Mouse (Mus musculus) skeletal muscle tissue, adult 2 months (tissue): ENCODE results near the gene Tbc1d21.

Experiments used
- DNase-seq: peaks from one replicate; pipeline ENCODE4 v3.0.0-alpha.2; 2012; ENCODE audit warnings: low read depth, low spot score

Gene Tbc1d21

DNA sequence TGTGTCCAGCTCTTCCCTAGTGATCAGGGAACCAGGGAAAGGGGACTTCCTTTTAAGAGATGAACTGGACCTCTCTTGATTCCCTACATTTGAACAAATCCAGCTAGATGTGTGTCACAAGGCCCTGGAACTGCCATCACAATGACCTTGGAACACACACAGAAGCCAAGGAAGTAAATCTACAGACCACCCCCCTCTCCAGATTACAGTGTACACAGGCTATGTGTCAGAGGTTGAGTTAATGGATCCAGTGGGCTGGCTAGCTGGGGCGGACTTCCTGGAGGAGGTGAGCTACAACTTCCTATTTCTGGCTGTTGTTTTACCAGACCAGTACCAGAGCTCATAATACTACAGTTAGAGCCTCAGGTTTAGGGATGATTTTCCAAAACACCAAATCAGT is at the start of gene Tbc1d21:
Tbc1d21 (minus strand) TSS at position 101 of the 400 bp plus-strand sequence.
- DNase-seq = no peak

- DNase-seq = no peak
These were observed 41.3 kb upstream of the Tbc1d21 start for GRCm38 (mm10) chr9:58411556-58411955.

DNA sequence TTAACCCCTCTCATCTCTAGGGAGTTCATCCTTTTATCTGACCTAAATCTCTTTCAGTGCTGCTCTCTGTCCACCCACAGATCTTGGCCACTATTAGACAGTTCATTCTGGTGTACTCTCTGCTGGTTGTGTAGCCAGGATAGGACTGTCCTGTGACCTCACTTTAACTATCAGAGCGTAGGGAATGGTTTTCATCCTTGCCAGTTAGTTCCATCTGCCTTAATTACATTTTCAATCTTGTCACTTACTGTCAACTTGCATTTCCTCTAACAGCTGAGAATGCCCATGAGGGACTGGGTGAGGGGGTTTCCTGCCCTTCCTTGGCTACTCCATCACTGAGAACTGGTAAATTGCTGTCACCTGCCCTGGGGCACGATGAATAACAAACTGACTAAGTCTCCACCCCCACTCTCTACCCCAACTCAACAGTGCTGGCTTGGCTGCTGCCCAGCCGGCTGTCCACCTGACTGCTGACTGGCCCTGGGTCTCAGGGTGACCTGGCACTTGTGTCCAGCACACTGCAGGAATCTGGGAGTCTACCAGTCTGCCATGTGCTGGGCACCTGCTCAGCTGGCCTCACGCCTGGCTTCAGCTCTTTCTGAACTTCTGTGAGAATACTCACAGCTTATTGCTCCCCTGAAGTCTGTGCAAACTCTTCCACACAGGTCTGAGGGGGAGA is 39.9 kb upstream of the Tbc1d21 start:
- DNase-seq = no peak

GRCm38 (mm10) chr9:58409247-58409646 is 39.0 kb upstream of the Tbc1d21 start:
- no peak for DNase-seq

DNA sequence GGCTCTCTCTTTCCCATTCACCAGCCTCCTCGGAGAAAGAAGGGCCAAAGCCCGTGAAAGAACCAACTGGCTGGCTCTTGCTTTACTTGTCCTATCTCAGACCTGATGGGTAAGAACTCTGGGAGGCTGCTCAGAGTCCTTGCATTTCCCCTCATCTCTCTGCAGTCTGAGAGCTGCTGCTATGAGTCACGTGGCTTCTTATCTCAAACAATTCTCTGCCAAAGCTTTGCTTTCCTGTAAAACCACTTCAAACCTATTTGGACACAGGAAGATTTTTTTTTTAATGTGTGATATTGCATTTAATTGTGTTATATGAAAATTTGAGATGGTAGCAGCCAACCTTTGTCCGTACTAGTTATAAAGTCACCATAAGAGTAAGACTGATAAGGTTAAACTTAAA is 34.2 kb upstream of the Tbc1d21 start:
- no peak for DNase-seq

DNA sequence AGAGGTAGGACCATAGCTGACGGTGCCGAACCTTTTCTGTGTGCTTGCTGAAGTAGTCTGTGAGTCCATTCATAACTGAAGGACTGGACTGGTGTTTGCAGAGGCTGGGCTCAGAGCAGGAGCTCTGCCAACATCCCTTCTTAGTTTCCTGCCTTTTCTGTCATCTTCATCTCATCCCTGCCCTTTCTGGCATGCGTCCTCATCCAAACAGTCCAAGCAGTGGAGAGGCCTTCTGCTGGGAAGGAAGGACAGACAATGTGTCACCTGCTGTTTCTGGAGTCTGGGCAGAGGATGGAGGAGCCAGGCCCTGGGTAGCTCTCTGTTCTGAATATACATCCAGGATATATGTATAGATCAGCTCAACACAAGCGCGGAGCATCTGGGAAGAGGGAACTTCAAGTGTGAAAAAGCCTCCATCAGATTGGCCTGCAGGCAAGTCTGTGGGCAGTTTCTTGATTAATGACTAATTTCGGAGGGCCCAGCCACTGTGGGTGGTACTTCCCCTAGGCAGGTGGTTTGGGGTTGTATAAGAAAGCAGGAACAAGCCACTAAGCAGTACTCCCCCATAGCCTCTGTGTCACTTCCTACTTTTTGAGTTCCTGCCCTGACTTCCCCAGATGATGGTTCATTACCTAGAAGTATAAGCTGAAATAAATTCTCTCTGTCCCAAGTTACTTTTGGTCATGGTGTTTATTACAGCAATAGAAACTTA is 31.3 kb upstream of the Tbc1d21 start:
- no peak for DNase-seq

- no peak for DNase-seq
These were observed 29.4 kb upstream of the Tbc1d21 start for GRCm38 (mm10) chr9:58399609-58400008.

DNA sequence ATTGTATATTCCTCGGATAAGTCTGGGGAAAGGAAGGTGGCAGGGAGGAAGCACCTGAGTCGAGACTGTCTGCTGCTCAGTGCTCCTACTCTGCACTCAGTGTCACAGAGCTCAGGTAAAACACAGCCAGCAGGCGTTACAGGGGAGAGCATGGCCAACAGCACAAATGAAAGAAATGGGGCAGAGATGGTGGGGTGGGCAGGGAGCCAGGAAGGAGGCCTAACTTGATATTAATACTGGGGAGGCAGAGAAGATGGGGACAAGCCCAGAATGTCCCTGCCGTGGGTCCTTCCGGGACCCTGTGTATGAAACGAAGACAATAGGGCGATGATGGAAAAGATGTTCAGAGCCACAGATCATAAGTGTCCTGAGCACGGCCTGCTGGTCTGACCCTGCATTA is 24.4 kb upstream of the Tbc1d21 start:
- no peak for DNase-seq

GRCm38 (mm10) chr9:58393875-58394274 is 23.6 kb upstream of the Tbc1d21 start:
- DNase-seq = no peak

- DNase-seq = no peak
These were observed 18.1 kb upstream of the Tbc1d21 start for GRCm38 (mm10) chr9:58388381-58388780.

GRCm38 (mm10) chr9:58378878-58379277 is 8.6 kb upstream of the Tbc1d21 start:
- no peak for DNase-seq

GRCm38 (mm10) chr9:58373912-58374431 is 3.7 kb upstream of the Tbc1d21 start:
- DNase-seq = no peak

DNA sequence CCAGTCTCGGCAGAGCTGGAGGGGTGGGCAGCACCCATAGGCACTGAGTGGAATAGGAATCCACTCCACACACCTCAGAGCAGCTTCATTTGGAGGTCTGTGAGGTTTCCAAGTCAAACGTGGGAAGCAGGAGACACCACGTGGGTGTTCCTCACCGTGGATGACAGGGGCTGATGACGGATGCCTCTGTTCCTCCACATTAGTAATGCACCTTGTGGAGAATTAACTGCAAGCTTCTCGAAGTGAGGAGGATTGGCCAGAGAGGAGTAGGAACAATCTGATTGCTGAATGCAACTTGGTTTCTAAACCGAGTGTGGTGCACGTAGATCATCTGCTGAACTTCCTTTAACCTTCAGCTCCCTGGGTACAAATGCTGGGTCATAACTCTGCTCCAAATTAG is 1.7 kb upstream of the Tbc1d21 start:
- no peak for DNase-seq

- peak; percentile 36 for DNase-seq
These were observed 611 bp downstream of the Tbc1d21 start for GRCm38 (mm10) chr9:58369644-58370043.

DNA sequence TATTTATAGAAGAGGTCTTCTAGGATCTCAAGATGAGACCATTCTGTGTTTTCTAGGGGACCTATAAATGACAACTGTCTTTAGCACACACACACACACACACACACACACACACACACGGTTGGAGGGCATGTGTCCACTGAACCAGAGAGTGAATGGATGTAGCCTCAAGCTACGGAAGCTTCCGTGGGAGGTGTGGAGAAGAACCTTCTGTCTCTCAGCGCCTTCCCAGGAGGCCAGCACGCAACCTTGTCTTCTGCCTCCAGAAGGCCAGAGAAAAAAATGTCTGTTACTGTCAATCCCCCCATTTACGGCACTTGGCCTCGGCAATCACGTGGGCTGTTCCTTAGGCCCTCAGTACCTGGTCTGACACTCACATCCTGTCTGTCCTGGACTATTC is 5.9 kb downstream of the Tbc1d21 start:
- no peak for DNase-seq

DNA sequence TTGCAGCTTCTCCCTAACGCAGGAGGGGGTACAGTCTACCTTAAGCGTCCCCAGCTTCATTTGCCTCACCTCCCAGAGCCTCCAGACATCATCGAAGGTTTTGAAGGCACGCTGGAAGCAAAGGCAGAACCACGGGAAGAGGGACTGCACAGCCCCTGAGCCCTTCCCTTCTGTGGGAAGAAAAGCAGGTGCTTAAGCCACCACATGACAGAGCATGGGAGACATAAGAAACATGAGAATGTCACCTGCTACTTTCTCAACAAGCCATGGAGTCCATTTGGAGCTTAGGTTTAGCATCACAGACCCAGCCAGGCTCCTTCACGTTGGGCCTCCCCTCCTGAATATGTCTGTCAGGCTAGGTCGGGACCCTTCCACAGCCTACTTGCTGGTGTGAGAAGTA is 8.3 kb downstream of the Tbc1d21 start:
- DNase-seq = no peak

- no peak for DNase-seq
These were observed 8.9 kb downstream of the Tbc1d21 start for GRCm38 (mm10) chr9:58361373-58361772.

DNA sequence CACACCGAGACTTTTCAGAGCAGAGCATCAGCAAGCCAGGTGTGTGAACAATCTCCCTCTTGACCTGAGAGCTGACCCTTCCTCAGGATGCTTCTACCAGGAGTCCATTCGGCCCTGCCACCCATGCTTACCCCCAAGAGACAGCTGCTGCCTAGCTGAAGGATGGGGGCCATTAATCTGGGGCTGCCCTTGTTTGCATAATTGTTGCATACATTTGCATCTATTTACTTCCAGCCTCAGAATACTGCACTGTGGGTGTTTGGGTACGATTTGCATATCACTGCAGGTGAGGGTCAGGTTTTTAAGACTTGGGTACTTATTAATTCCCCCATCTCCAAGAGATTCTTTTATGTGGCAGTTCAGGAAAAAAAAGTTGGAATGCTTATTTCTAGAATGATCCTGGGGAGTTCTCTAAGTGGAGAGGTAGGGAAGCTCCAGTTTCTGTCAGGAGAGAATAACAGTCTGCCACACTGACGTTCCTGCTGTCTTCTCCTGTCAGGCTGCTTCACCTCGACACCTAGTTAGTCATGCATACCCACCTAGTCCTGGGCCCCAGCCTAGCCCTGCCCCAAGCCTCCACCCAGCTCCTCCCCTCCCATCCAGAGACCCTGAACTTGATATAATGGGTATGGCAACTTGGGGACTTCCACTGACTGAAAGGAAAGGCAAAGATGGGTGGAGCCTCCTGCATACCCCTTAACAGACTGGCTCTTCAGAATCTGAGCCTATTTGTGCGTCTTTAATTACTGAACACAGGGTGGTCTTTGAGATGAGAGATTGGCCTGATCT is 14.8 kb downstream of the Tbc1d21 start:
- no peak for DNase-seq

GRCm38 (mm10) chr9:58354701-58355100 is 15.6 kb downstream of the Tbc1d21 start:
- DNase-seq = no peak

- DNase-seq = no peak
These were observed 17.0 kb downstream of the Tbc1d21 start for GRCm38 (mm10) chr9:58353224-58353623.

GRCm38 (mm10) chr9:58347795-58348194 is 22.5 kb downstream of the Tbc1d21 start:
- no peak for DNase-seq

DNA sequence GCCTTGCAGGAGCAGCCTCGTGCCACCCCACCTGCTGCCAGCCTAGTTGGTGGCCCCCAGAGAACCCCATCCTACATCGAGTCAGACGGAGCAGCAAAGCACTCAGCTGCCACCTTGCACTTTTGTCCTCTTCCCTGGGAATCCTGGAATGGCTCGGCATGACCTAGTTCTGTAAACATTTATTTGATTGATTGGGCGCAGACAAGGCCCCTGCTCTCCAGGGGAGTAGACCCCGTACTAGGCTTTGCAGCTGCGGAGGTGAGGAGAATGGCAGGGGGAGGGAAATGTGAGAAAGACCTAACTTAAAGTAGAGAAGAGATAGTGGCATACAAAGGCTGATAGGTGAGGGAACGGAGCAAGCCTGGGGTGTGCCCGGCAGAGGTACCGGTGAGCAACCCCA is 23.8 kb downstream of the Tbc1d21 start:
- no peak for DNase-seq
